Mouse (Mus musculus): ENCODE measurements at regions not wholly inside any gene's neighbourhood (a gene's known extent, or its start where the extent isn't known, plus 50 kb on each side); places are given as distances from the start of the nearest gene placed in this dataset.

- TF ChIP-seq EP300 (IDR thresholded peaks at IDR 0.05; ENCODE audit: low read depth) (no peak), CTCF (IDR thresholded peaks at IDR 0.05; ENCODE audit: low read depth) (no peak)
Observed at GRCm38 (mm10) chr2:9468651-9469050, 412.4 kb upstream of the 4930412O13Rik start.
